Mouse (Mus musculus) thymus, adult 2 months (tissue): ENCODE measurements around the gene Usb1. TPM values are rescaled to one million over a fixed set of nuclear protein-coding genes. Genes with fewer than 3 reads are reported as not detected.
A peak's percentile ranks its signal among the peaks of the same experiment; 100 is the strongest.

Source experiments
- DNase-seq: peaks from one replicate; pipeline ENCODE4 v3.0.0; 2021
- H3K27ac ChIP-seq: fragments of 200-500 bp; 2 replicates; pipeline ENCODE4 v1.5.1; 2012; ENCODE audit warnings: low read length, control low read depth; ENCODE audit not compliant: control insufficient read depth, insufficient read depth
- H3K27me3 ChIP-seq: fragments of 200-500 bp; 2 replicates; pipeline ENCODE4 v1.6.1; 2012; ENCODE audit warnings: mild to moderate bottlenecking, low read length, moderate library complexity, mixed read lengths; ENCODE audit not compliant: control insufficient read depth, insufficient read depth
- H3K36me3 ChIP-seq: fragments of 200-500 bp; 2 replicates; pipeline ENCODE4 v1.6.1; 2012; ENCODE audit warnings: mild to moderate bottlenecking, low read length, moderate library complexity; ENCODE audit not compliant: control insufficient read depth, insufficient read depth
- H3K4me1 ChIP-seq: fragments of 200-500 bp; replicated peaks from 2 replicates; pipeline ENCODE4 v1.6.1; 2012; ENCODE audit warnings: low read length; ENCODE audit not compliant: control insufficient read depth, insufficient read depth
- H3K4me3 ChIP-seq: fragments of 200-500 bp; 2 replicates; pipeline ENCODE4 v1.5.1; 2012; ENCODE audit warnings: mild to moderate bottlenecking, low read length, control low read depth, moderate library complexity; ENCODE audit not compliant: control insufficient read depth, insufficient read depth
- CTCF ChIP-seq: fragments of 200-500 bp; IDR thresholded peaks from 2 replicates; pipeline ENCODE4 v1.5.1; 2012; ENCODE audit warnings: mild to moderate bottlenecking, control low read depth, low read length, moderate library complexity, borderline replicate concordance; ENCODE audit not compliant: control insufficient read depth, poor library complexity, insufficient read depth; ENCODE audit errors: extremely low read depth
- POLR2A ChIP-seq: fragments of 200-500 bp; IDR thresholded peaks from 2 replicates; pipeline ENCODE4 v1.6.1; 2012; ENCODE audit warnings: mild to moderate bottlenecking, low read length, control low read depth, moderate library complexity; ENCODE audit not compliant: control insufficient read depth, poor library complexity, insufficient read depth; ENCODE audit errors: extremely low read depth
- WGBS: fragments of 180-500 bp; shearing (Covaris S2); methylation state at CpG from one replicate; pipeline ENCODE4 v1.1.7; 2018; 5-methylcytosine and 5-hydroxymethylcytosine counted together
- polyA plus RNA-seq: library from polyadenylated mRNA; depleted of rRNA; stranded (reverse); fragments of >200 nt; gene quantifications from 2 replicates; pipeline ENCODE4 v1.2.3, GENCODE M21; 2012

Gene Usb1
- polyA plus RNA-seq, 1 experiment: 55.6 TPM

DNA sequence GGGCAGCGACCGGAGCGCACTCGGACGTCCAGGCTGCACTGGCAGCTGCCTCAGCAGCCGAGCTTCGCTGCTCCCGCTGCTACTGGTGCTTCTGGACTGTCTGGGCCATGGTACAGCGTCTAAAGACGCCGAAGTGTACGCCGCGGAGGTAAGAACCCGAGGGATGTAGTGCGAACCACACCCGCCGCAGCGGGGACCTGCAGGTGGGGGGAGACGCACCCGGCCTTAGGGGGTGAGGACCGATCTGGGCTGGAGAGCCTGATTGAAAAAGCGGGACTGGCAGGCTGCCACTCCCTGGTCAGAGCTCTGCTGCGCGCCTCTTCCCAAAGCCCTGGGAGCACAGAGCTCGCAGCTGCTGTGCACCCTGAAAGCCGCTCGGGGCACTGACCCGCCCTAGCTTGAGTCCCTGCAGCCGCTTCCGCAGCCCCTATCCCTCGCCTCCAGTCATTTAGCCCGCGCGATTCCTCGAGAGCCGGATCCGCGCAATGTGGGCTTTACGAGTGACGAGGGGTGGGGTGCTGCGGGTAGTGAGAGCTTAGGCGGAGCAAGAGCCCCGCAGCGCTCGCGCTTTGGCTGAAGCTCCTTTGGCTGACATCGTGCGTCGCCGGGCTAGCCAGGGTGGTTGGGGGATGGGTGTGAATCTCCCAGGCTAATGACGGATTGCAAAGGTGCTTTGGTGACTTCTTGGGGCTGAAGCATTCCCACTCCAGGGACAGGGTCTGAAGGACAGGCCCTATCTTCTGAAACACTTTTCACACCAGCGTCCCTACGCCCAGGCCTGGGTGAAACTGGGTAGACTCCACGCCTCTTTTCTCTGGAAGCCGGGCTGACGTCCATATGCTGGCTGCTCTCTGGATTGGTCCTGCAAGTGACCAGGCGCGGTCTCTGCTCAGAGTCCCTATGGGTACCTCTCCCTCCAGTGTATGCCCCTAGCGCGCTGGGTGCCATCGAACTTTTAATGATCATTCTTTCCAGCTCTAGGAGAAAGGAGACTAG lies 21.1 kb downstream of the Usb1 start:
- TF ChIP-seq CTCF (0 out of 2 replicates have a peak, but pooled peaks have one; percentile 16), POLR2A (no peak)
- WGBS: 15% methylated on average over 62 of the region's 62 CpGs
- Histone ChIP-seq H3K36me3 (no peaks in the 10 kb centered on the region), H3K27me3 (peaks cover 6% of the 10 kb centered on the region), H3K27ac (no peak overlapping the region), H3K4me3 (peak overlapping the region; percentile 20), H3K4me1 (peaks cover 27% of the 10 kb centered on the region)
- no peak for DNase-seq

DNA sequence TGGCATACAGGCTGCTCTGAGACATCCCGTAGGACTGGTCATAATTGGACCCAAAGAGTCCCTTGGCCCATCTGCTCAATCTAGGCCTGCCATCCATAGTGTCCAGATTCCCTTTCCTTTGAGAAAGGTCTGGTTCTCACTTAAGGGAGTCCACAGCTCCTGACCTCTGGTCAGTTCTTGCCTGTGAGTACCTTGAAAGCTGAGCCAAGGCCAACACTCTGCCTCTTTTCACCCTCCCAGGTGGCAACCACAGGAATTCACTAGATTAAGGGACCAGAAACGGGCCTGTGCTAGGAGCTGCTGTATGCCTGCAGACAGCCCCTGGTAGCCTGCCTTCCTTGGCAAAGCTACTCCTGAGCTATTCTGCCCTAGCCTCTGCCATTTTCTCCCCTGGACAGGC lies 22.5 kb downstream of the Usb1 start:
- no peak overlapping the region for H3K27ac ChIP-seq
- DNase-seq: no peak
- H3K4me3 ChIP-seq: no peak overlapping the region
- WGBS: 96% methylated on average over 2 of the region's 2 CpGs
- H3K36me3 ChIP-seq: no peaks in the 10 kb centered on the region
- H3K4me1 ChIP-seq: peaks cover 17% of the 10 kb centered on the region; the same call in 1 of the 2 replicates
- H3K27me3 ChIP-seq: peaks cover 6% of the 10 kb centered on the region
- TF ChIP-seq CTCF (no peak), POLR2A (no peak)

DNA sequence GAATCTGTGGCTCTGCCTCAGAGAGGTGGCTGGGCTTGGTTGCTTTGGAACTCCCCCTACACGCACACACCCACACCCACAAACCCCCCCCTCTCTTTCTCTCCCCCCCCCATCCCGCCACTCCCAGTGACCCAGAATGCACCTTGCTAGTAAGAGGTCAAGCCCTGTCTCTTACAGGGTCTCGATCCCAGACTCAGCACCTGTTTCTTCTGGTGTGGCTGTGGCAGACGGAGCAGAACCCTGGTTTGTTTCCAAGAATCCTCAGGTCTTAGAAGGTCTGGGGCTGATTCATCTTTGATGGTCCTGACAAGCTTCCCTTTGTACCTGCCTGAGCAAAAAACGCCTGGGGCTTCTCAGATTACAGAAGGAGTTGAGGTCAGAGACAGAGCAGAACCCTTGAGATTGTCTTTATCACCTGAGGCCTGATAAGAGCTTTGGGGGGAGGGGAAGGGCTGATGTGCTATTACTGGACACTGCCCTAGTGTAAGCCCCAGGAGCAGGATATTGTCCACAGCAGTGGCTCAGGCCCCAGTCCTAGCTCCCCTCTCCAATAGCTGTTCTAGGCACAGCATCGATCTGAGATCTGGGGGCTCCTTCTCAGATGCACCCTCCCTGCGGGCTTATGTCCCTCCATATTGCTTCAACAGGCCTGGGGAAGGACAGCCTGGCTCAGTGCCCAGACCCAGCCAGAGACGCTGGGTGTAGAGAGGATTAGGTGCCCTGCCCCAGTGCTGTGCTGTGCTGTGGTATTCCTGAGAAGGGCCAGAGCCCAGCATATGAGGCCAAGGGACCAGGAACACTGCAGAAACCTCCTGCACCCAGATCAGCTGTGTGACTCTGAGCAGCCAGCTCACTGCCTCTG lies 26.7 kb downstream of the Usb1 start:
- WGBS: 58% methylated on average over 8 of the region's 8 CpGs
- no peak for DNase-seq
- no peak overlapping the region for H3K27ac ChIP-seq
- no peak overlapping the region for H3K4me3 ChIP-seq
- no peak for TF ChIP-seq POLR2A
- TF ChIP-seq CTCF: no peak
- no peaks in the 10 kb centered on the region for H3K36me3 ChIP-seq
- no peaks in the 10 kb centered on the region for H3K4me1 ChIP-seq
- H3K27me3 ChIP-seq: no peaks in the 10 kb centered on the region

DNA sequence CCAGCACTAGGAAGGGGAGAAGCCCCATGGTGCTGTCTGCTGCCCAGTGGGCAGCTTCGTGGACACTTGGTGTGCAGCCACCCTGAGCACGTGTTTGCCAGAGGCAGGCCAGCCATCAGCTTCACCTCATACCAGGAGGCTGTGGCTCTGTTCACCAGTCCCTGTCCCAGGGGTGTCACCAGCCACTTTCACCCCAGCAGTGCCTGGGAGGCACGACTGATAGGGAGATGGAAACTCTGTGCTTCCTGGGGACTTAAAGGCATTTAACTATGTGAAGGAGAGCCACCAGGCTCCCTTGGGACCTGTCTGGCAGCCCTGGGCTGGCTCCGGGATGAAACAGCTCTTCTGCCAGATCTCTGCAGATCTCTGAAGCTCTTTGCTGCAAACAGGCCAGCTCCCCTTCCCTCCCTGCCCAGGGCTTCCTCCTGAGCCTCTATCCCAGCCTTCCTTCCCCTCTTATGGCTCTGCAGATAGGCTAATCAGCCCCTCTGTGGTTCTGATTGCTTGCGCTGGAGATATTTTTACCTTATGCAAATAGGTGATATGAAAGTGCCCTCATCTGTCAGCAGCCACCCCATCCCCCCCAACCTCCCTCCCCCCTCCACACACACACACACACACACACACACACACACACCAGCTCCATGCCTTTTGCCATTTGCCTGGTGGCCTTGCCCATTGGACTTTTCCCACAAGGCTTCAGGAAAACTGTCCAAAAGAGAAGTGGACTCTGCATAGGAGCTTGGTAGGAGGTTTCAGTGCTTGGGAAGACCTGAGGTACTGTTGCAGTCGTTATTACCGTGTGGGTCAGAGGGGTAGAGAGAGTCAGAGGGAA lies 28.3 kb downstream of the Usb1 start:
- TF ChIP-seq CTCF (no peak), POLR2A (no peak)
- DNase-seq: no peak
- Histone ChIP-seq H3K36me3 (no peaks in the 10 kb centered on the region), H3K4me3 (no peak overlapping the region), H3K27ac (no peak overlapping the region), H3K4me1 (no peaks in the 10 kb centered on the region), H3K27me3 (no peaks in the 10 kb centered on the region)
- WGBS: 76% methylated on average over 7 of the region's 7 CpGs

DNA sequence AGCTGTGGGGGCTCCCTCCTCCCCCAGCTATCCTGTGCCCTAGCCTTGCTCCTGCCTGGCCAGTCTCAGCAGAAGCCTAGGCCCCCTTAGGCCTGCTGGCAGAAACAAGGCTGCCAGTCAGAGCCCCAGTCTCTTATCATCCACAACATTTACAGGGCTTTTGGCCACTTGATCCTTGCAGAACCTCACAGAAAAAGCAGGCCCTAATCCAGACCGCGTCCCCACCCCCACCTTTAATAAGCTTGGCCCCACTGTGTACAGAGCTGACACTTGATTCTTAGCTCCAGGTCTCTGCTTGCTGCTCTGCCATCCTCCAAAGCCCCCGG lies 28.9 kb downstream of the Usb1 start:
- no peaks in the 10 kb centered on the region for H3K36me3 ChIP-seq
- H3K4me3 ChIP-seq: no peak overlapping the region
- H3K27me3 ChIP-seq: no peaks in the 10 kb centered on the region
- no peak for DNase-seq
- WGBS: 94% methylated on average over 3 of the region's 3 CpGs
- no peaks in the 10 kb centered on the region for H3K4me1 ChIP-seq
- H3K27ac ChIP-seq: no peak overlapping the region
- no peak for TF ChIP-seq POLR2A
- TF ChIP-seq CTCF: no peak
